Mouse (Mus musculus) T-helper 1 cell (primary cell): Measurements from ENCODE around the gene Dgkh.
"Not testable (repeated sequence)": the region's sequence is repeated elsewhere in the genome, so short reads cannot be mapped to it uniquely, and the experiment has no call there.

Source experiments
- in situ Hi-C: fragments of 300-600 bp; cut with MboI, MseI; formaldehyde crosslinking; loops from one replicate; pipeline ENCODE4 v1.15.1; 2025; ENCODE audit warnings: high pct_unique_total_duplicates

The Dgkh gene

DNA sequence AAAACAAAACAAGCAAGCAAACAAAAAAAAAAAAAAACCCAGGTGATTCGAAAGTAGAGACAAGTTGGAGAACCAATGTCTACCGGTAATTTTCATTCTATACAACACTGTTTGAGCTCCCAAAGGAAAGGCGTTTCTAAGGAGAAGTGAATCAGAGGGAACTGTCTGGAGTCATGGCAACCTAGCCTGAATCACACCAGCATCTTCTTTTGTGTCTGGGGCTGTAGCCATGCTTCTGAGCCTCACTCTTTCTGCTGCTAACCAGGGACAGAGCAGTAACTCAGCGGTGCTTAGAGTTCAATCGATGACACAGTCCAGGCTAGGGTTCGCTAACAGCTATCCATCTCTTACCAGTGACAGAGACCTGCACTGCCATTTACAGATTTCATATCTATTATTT is 99.8 kb downstream of the Dgkh start:
- in situ Hi-C loops, result no loop called here

DNA sequence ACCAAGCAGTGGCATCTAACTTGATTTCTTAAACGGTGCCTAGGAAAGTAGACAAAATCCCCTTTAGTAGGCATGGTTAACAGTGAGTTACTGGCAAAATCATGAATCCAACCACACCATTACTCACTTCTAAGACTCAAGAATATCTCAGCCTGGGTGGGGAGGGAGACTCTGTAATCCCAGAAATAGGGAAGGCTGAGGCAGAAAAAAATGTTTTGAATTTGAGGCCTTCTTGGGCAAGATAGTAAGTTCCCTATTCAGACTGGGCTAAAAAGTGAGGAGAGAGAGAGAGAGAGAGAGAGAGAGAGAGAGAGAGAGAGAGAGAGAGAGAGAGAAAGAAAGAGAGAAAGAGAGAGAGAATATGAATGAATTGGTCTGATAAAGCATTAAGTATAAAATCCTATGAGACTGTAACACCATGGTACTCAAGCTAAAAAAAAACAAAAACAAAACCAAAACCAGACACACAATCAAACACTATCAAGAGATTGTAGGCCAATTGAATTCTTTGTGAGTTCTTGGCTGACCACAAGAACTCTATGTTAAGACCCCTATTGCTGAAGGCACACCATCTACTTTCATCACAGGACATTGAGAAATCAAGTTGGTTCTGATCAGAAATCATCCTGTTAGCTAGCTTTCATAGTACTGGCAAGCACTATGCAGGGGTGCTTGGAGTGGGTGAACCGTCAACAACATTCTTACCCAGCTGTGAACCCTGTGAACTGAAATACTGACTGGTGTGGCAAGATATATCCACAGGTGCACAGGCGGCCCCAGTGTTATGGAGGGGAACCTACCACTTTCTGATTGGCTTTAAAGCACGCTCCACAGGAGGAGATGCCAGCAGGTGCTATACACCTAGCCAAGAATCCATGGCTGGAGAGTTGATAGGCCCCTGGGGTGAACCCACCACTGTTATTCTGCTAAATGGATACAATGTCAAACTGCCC is 101.4 kb downstream of the Dgkh start:
- in situ Hi-C loops, result no loop called here

DNA sequence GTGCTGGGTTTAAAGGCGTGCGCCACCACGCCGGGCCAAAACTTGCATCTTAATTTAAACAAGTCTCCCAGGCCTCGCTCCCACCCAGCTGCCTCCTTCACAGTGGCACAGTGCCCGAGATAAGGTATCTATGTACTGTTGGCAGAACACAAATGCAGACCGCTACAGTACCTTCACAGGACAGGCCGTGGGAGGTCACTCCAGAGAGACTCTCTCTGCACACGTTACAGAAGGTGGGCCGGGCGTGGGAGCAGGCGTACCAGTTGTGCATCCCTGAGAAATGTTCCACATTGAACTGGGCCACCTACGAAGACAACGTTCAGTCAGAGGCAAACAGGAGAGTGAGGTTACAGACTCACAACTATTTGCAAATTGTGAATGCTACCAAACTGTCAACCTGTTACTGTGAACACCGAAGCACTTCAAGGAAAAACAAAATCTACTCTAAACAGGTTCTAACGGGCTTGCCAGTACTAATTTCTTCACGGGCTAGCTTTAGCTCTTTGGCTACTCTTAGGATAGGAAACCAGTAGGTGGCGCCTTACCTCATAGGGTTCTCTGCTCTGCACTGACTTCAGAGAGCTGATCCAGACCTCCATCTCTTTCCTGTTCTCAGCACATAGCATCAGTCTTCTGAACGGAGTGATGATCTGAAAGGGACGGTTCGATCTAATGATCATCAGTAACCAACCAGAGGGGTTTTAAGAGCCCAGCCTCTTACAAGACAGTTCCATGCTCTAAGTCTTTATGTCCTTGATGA is 104.9 kb downstream of the Dgkh start:
- in situ Hi-C loops, result no loop called here

DNA sequence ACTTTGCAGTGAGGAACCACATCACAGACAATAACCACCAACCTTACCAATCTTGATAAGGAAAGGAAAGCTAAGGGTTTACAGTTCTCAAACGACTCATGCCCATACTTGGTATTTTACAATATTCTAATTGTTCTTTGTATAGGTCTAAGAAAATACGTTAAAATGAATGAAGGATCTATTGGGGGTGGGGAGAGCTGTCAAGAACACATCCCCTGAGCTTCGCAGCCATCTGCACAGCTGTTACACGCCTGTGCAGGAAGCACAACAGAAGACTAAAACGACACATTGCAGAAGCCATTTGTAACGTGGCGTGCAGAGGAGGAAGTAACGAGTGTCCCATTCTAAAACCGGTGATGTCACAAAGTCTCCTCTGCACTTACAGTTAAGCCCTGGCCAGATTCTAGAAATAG is 113.7 kb downstream of the Dgkh start:
- in situ Hi-C loops, result no loop called here

DNA sequence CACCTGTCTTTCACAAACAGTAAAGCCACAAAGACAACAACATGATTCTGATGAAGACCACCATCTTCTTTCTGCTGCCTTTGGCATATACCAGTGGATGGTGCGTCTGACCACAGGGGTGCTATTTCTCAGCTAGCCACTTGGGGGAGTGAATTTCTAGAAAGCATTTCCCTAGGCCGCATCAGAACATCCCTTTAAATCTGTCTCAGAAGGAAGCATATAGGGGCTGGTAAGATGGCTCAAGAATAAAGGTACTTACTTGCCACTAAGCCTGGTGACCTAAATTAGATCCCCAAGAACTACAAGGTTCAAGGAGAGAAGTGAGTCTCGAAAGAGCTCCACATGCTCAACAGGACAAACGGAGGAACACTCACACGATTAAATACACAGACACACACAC is 119.0 kb downstream of the Dgkh start:
- in situ Hi-C loops, result no loop called here

DNA sequence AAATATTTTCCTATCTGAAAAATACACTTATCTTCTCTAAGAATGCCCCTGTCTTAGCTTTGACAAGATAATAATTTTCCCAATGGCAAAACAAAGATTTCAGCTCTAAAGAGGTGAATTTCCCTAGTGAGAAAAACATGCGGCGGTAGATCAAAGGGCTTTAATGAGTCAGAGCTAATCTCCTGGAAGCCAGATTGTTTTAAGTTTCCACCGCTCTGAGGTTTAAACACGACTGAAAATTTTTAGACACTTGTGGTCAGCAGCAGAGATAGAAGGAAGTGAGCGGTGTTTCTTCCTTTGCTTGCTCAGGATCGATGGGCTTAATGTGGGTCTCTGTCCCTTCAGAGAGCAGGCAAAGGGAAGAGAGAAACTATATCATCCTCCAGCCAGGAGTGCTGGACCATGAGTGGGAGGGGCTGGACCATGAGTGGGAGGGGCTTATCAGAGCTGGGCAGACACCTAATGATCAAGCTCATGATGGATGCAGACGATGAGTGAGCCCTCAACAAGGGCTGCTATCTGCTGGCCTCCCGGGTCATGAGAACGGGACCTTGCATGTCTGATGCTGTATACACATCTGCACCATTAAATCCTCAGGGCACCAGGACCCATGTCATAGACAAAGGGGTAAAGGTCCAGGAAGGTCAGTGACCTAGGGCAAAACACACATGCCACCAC is 120.3 kb downstream of the Dgkh start:
- in situ Hi-C loops, result no loop called here

DNA sequence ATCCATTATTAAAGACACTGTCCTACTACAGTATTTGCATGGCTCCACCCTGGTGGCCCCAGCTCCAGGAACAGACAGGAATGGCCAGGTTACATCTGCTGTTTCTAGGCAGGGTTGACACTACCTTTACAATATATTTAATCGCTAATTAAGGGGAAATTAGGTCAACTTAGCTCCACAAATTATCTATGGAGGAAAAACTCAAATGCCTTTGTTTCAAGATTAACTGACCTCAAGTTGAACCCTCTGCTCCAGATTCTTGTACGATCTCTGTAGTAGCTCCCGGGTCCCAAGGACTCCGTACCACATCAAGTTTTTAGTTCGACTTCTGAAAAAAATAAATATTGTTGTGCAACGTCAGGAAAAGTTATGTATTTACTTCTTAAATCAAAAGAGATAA is 137.7 kb downstream of the Dgkh start:
- in situ Hi-C loops, result no loop called here

DNA sequence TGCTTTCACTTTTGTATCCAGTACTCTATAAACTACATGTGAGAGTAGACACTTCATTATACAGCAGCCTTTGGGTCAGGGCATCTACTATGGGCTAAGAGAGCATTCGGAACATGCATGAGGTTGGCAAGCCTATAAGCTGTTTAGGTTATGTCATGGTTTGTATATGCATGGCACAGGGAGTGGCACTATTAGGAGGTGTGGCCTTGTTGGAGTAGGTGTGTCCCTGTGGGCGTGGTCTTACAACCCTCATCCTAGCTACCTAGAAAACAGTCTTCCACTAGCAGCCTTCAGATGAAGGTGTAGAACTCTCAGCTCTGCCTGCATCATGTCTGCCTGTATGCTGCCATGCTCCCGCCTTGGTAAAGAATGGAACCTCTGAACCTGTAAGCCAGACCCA is 139.6 kb downstream of the Dgkh start:
- in situ Hi-C loops, result no loop called here

DNA sequence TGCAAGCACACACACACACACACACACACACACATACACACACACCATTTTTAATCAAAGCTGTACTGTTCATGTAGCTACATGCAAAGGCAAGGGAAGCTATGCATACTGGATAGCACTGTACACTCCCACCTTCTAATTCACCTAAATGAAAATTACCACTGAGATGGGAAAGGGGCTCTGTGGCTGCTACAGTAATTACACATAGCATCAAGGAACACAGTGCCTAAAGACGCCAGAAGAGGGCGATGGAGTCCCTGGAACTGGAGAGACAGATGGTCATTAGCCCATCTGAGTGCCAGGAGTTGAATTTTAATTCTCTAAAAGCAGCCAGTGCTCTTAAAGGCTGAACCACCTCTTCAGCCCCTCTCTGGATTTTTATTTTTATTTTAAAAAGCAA is 142.2 kb downstream of the Dgkh start:
- in situ Hi-C loops, result no loop called here

DNA sequence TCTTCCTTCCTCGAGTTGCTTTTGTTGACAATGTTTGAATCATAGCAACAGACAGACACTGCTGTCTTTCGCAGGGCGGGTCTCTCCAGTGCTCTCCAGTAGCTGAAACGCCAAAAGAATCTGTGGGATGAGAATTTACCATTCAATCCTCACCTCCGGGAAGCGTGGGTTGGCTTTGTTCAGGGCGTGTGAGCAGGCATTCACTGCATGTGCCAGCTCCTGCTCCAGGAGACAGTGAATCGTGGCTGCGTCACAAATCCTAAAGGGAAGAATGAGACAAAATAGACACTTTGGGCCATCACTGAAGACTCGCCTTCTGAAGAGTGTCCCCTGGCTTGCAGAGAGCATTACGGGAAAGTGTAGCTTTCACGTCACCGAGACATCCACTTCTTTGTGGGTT is 148.4 kb downstream of the Dgkh start:
- in situ Hi-C loops, result no loop called here

DNA sequence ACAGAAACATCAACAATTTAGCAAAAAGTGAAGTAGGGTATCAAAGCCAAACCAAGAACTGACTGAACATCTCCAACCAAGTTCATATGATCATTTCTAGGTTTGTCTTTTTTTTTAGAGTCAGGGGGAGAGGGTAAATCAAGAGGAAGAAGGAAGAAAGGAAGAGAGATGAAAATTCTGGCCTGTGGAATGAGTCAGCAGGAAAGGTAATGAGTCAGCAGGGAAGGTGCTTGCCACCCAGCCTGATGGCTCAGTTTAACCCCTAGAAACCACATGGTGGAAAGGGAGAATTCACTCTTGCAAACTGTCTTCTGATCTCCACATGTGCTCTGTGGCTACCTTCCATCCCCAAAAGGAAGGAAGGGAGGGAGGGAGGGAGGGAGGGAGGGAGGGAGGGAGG is 149.4 kb downstream of the Dgkh start:
- in situ Hi-C loops, result no loop called here

DNA sequence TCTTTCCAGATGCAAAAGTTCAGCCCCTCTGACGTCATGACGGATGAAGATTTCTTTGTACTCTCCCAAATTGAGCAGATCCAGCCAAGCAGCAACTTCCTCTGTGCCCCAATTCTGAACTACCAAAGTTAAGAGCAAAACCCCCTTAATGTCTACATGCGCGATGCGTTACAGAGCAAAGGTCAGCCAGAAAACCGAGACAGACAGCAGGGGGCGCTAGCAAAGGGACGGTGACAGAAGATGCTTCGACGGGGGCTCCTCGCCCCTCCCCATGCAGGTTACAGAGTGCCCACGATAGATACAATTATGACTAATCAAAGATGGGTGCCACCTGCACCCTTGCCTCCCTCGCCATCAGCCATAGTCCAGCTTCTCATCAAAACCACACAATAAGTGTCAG is 156.7 kb downstream of the Dgkh start:
- in situ Hi-C loops, result no loop called here

DNA sequence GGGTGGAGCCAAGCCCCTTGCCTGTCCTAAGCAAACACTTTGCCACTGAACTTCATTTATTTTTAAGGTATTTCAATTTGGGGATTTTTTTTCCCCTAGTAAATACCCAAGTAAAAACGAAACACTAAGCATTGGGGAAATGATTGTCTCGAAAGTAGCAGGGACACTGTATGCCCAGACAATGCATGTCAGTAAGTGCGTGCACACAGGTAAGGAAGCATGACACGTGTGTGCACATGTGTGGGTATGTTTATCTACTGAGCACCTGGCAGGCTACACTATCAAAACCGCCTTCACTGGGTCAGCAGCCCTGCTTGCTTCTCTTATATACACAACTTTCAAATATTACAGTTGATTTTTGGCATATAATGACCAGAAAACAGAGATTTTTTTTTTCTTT is 164.2 kb downstream of the Dgkh start:
- in situ Hi-C loops, result no loop called here

DNA sequence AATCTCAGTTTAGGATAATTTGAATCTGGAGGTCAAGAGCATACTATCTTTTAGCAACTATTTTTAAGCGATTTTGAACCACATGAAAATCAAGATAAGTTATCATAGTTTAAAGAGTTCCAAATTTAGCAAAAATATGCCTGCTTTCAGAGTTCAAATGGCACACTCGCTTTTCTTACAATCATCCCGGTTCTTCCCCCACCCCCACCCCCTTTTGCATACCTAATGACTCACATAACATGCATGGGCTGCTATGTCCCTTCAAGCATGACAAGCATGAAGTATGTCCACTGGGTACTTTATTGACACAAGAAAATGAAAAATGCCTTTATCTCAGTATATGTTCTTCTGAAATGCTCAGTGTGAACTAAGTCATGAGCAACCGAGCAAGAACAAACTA is 166.1 kb downstream of the Dgkh start:
- in situ Hi-C loops, result no loop called here

DNA sequence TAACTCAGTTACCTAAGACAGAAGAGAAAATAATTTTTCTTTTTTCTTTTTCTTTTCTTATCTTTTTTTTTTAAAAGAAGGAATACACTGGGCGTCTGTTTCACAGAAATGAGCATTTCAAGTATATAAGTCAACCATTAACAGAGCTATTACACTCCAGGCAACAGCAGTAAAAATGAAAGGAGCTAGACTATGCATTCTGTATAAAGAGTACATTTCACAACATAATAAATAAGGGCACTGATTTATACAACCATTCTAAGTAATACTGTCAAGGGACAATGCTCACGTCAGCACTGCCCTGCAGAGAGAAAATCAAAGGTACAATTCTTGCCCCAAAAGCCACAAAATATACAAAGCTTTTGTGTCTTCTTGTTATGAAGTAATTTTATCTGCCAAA is 168.3 kb downstream of the Dgkh start:
- in situ Hi-C loops, result no loop called here

DNA sequence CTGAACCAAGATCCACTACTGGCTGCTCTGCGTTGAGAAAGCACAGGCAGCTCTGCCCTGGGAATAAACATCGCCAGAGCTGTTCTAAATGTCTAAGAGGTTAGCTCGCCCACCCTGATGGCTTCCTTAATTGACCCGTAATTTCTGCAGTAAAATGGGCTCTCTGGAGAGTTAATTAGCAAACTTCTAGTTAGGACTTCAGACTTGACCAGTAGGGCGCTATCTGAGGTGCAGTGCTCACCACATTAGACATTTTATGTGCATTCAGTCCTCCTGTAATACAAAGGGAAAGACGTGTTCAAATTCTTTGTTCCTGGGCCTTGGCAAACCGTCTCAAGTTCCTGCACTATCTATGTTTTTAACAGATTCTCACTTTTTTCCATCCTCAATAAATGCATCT is 169.4 kb downstream of the Dgkh start:
- in situ Hi-C loops, result no loop called here

DNA sequence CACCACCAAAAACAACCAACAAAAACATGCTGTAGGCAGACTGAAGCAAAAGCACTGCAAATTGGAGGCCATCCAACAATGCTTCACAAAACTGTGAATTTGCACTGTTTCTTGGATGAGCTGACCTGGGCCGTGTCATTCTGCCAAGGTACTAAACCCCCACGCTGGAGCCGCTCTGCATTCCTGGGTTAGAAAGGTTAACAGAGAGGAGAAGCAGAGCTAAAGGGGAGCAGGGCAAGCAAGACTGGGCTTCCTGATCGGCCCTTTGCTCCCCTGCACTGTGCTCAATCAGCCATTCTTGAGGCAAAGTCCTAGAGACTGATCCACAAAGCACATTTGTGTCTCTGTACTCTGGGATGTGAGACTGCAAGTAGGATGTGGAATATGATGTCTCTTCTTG is 170.5 kb downstream of the Dgkh start:
- in situ Hi-C loops, result no loop called here

DNA sequence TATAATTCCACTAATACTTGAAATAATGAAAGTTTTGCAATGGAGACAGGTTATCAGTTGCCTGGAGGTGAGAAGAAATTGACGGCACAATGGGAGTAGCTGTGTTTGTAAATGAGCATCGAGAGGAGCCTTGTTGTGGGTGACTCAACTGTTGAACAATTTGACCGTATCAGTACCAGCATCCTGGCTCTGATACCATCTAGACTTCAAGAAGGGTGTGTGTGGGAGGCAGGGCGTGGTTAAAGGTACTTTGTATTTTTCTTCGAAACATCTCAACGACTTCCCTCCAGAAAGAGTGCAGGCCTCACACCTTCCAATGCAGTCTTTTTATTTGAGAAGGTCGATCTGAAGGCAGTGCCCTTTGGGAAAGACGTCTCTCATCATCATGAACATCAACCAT is 173.5 kb downstream of the Dgkh start:
- in situ Hi-C loops, result no loop called here

DNA sequence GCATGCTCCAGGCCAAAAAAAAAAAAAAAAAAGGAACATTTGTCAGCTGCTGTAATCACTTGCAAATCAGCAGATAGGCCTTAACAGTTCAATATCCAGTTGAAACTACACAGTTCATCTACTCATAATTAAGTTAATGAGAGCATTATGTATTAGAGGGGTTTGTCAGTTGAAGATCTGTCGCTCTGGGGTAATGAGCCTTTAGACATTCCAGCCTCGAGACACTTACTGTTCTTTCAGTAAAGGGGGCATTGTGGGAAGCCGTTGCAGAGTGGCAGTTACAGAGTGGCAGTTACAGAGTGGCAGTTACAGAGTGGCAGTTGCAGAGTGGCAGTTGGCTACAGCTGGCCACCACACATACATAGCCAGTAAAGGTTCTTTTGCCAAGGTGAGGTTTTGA is 177.7 kb downstream of the Dgkh start:
- in situ Hi-C loops, result not testable (repeated sequence)

DNA sequence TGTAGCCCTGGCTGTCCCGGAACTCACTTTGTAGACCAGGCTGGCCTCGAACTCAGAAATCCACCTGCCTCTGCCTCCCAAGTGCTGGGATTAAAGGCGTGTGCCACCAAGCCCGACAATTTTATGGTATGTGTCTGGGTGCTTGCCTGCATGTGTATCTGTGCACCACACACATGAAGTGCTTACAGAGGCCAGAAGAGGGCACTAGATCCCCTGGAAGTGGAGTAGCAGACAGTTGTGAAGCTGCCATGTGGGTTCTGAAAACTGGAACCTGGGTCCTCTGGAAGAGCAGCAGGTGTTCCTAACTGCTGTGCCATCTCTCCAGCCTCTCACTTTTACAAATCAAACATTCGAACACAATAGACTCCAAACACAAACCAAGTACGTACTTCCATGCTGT is 178.9 kb downstream of the Dgkh start:
- in situ Hi-C loops, result no loop called here

DNA sequence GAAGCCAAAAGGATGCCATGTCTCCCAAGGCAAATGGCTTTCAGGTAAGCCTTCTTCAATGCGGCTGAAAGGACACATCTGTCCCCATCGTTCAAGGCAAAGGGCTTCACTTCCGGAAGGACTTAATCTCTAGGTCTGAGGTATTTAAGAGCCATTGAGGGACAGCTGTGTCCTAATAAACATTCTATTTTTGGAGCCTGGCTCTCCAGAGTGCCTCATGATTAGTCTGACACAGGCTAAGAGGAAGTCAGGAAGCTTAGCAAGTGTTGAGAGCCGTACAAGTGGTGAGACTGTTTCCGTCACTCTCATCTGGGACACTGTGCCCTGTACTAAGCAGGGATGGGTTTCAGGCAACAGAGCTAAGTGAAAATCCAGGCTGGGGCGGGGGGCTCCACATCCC is 183.8 kb downstream of the Dgkh start:
- in situ Hi-C loops, result no loop called here

DNA sequence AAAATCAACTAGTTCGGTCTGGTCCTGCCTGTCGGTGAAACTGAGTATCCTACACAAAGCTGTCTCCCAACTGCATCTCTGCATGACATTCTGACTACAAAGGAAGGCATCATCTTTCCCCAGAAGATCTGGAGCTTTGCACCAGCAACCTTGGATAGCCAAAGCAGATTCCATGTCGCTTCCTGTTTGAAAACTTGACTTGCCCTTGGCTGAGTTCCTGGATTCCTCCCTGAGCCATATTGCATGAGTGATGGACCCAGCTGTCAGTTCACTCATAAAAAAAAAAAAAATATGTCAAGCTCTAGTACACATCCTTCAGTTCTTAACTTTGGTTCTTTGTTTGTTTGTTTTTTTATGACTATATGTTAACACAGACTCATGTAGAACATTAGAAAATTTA is 191.3 kb downstream of the Dgkh start:
- in situ Hi-C loops, result no loop called here

DNA sequence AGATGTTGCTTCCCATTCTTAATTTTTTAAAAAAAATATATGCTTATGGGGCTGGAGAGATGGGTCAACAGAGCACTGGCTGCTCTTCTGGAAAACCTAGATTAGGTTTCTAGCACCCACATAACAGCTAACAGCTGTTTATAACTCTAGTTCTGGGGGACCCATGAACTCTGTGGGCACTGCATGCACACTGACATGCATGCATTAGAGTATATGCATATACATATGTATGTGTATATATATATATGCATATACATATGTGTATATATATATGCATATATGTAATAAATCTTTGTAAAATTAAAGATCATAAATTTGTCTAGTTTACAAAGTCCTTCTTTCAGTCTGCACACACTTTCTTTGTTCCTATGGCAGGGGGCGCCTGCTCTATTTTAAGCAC is 192.8 kb downstream of the Dgkh start:
- in situ Hi-C loops, result no loop called here
